Mouse (Mus musculus): ENCODE results near the gene Cry2.
A peak's percentile ranks its signal among the peaks of the same experiment; 100 is the strongest.

Cry2 gene

GRCm38 (mm10) chr2:92442419-92443001, 8.7 kb upstream of the Cry2 start:
- H3K4me3 ChIP-seq (replicated peaks; ENCODE audit: low read length): no peak overlapping the region
- H3K4me1 ChIP-seq (replicated peaks; ENCODE audit: low read depth, low read length): peaks cover 11% of the 10 kb centered on the region
- no peaks in the 10 kb centered on the region for H3K9me3 ChIP-seq (ENCODE audit: low read length)
- no peaks in the 10 kb centered on the region for H3K27me3 ChIP-seq (ENCODE audit: insufficient read depth, low read length)
- TF ChIP-seq CTCF (conservative IDR thresholded peaks at IDR 0.05; ENCODE audit: low read length): no peak
- no peak for TF ChIP-seq POU5F1 (IDR thresholded peaks at IDR 0.05; ENCODE audit: borderline replicate concordance, low read length)
- no peak for TF ChIP-seq NANOG (IDR thresholded peaks at IDR 0.05; ENCODE audit: borderline replicate concordance, low read length)
- H3K36me3 ChIP-seq (ENCODE audit: insufficient read depth, low read length): no peaks in the 10 kb centered on the region

- peaks cover under 1% of the 10 kb centered on the region; the same call in 1 of the 2 replicates for H3K27me3 ChIP-seq (ENCODE audit: insufficient read depth, low read length)
- no peak for TF ChIP-seq NANOG (IDR thresholded peaks at IDR 0.05; ENCODE audit: borderline replicate concordance, low read length)
- no peak for TF ChIP-seq CTCF (conservative IDR thresholded peaks at IDR 0.05; ENCODE audit: low read length)
- TF ChIP-seq POU5F1 (IDR thresholded peaks at IDR 0.05; ENCODE audit: borderline replicate concordance, low read length): no peak
- H3K9me3 ChIP-seq (ENCODE audit: low read length): no peaks in the 10 kb centered on the region
- no peaks in the 10 kb centered on the region for H3K36me3 ChIP-seq (ENCODE audit: insufficient read depth, low read length)
- H3K4me1 ChIP-seq (replicated peaks; ENCODE audit: low read depth, low read length): peaks cover 10% of the 10 kb centered on the region
- no peak overlapping the region for H3K4me3 ChIP-seq (replicated peaks; ENCODE audit: low read length)
Observed at GRCm38 (mm10) chr2:92440432-92440831, 6.6 kb upstream of the Cry2 start.

GRCm38 (mm10) chr2:92438567-92438966, 4.7 kb upstream of the Cry2 start:
- TF ChIP-seq CTCF (conservative IDR thresholded peaks at IDR 0.05; ENCODE audit: low read length): no peak
- no peaks in the 10 kb centered on the region for H3K36me3 ChIP-seq (ENCODE audit: insufficient read depth, low read length)
- H3K4me3 ChIP-seq (replicated peaks; ENCODE audit: low read length): no peak overlapping the region
- H3K9me3 ChIP-seq (ENCODE audit: low read length): no peaks in the 10 kb centered on the region
- peaks cover 22% of the 10 kb centered on the region for H3K4me1 ChIP-seq (replicated peaks; ENCODE audit: low read depth, low read length)
- H3K27me3 ChIP-seq (ENCODE audit: insufficient read depth, low read length): peaks cover 12% of the 10 kb centered on the region

- TF ChIP-seq CTCF (conservative IDR thresholded peaks at IDR 0.05; ENCODE audit: low read length) (peak; percentile 75), NANOG (IDR thresholded peaks at IDR 0.05; ENCODE audit: borderline replicate concordance, low read length) (no peak), POU5F1 (IDR thresholded peaks at IDR 0.05; ENCODE audit: borderline replicate concordance, low read length) (no peak)
- H3K9me3 ChIP-seq (ENCODE audit: low read length): no peaks in the 10 kb centered on the region
Observed at GRCm38 (mm10) chr2:92437875-92438274, 4.0 kb upstream of the Cry2 start.

GRCm38 (mm10) chr2:92437366-92437765, 3.5 kb upstream of the Cry2 start:
- no peak overlapping the region for H3K4me3 ChIP-seq (replicated peaks; ENCODE audit: low read length)
- H3K27me3 ChIP-seq (ENCODE audit: insufficient read depth, low read length): peaks cover 12% of the 10 kb centered on the region
- H3K9me3 ChIP-seq (ENCODE audit: low read length): no peaks in the 10 kb centered on the region
- H3K36me3 ChIP-seq (ENCODE audit: insufficient read depth, low read length): no peaks in the 10 kb centered on the region; the same call in 1 of the 2 replicates
- no peak for TF ChIP-seq NANOG (IDR thresholded peaks at IDR 0.05; ENCODE audit: borderline replicate concordance, low read length)
- TF ChIP-seq POU5F1 (IDR thresholded peaks at IDR 0.05; ENCODE audit: borderline replicate concordance, low read length): no peak
- TF ChIP-seq CTCF (conservative IDR thresholded peaks at IDR 0.05; ENCODE audit: low read length): no peak
- H3K4me1 ChIP-seq (replicated peaks; ENCODE audit: low read depth, low read length): peaks cover 31% of the 10 kb centered on the region

More at GRCm38 (mm10) chr2:92437875-92438274, 4.0 kb upstream of the Cry2 start:
- Histone ChIP-seq H3K4me1 (replicated peaks; ENCODE audit: low read depth, low read length) (peaks cover 29% of the 10 kb centered on the region), H3K36me3 (ENCODE audit: insufficient read depth, low read length) (no peaks in the 10 kb centered on the region), H3K4me3 (replicated peaks; ENCODE audit: low read length) (no peak overlapping the region), H3K27me3 (ENCODE audit: insufficient read depth, low read length) (peaks cover 12% of the 10 kb centered on the region)

GRCm38 (mm10) chr2:92435023-92435422, 1.2 kb upstream of the Cry2 start:
- peaks cover 54% of the 10 kb centered on the region for H3K4me1 ChIP-seq (replicated peaks; ENCODE audit: low read depth, low read length)
- H3K27me3 ChIP-seq (ENCODE audit: insufficient read depth, low read length): peaks cover 12% of the 10 kb centered on the region
- TF ChIP-seq CTCF (conservative IDR thresholded peaks at IDR 0.05; ENCODE audit: low read length) (no peak), POU5F1 (IDR thresholded peaks at IDR 0.05; ENCODE audit: borderline replicate concordance, low read length) (no peak)
- H3K36me3 ChIP-seq (ENCODE audit: insufficient read depth, low read length): no peaks in the 10 kb centered on the region; the same call in 1 of the 2 replicates
- H3K4me3 ChIP-seq (replicated peaks; ENCODE audit: low read length): no peak overlapping the region
- H3K9me3 ChIP-seq (ENCODE audit: low read length): no peaks in the 10 kb centered on the region

- no peak for TF ChIP-seq CTCF (conservative IDR thresholded peaks at IDR 0.05; ENCODE audit: low read length)
- no peak for TF ChIP-seq NANOG (IDR thresholded peaks at IDR 0.05; ENCODE audit: borderline replicate concordance, low read length)
- H3K27me3 ChIP-seq (ENCODE audit: insufficient read depth, low read length): peaks cover 12% of the 10 kb centered on the region
- H3K4me1 ChIP-seq (replicated peaks; ENCODE audit: low read depth, low read length): peaks cover 61% of the 10 kb centered on the region
- peak overlapping the region; percentile 98 for H3K4me3 ChIP-seq (replicated peaks; ENCODE audit: low read length)
- no peaks in the 10 kb centered on the region for H3K9me3 ChIP-seq (ENCODE audit: low read length)
- H3K36me3 ChIP-seq (ENCODE audit: insufficient read depth, low read length): no peaks in the 10 kb centered on the region; the same call in 1 of the 2 replicates
Observed at GRCm38 (mm10) chr2:92434375-92434745, 517 bp upstream of the Cry2 start.

GRCm38 (mm10) chr2:92432299-92433295, 1.2 kb downstream of the Cry2 start:
- Histone ChIP-seq H3K4me3 (replicated peaks; ENCODE audit: low read length) (peak overlapping the region; percentile 98), H3K27me3 (ENCODE audit: insufficient read depth, low read length) (peaks cover 12% of the 10 kb centered on the region), H3K9me3 (ENCODE audit: low read length) (no peaks in the 10 kb centered on the region), H3K36me3 (ENCODE audit: insufficient read depth, low read length) (no peaks in the 10 kb centered on the region; the same call in none of the 2 replicates), H3K4me1 (replicated peaks; ENCODE audit: low read depth, low read length) (peaks cover 75% of the 10 kb centered on the region)
- TF ChIP-seq CTCF (conservative IDR thresholded peaks at IDR 0.05; ENCODE audit: low read length) (no peak), POU5F1 (IDR thresholded peaks at IDR 0.05; ENCODE audit: borderline replicate concordance, low read length) (no peak), NANOG (IDR thresholded peaks at IDR 0.05; ENCODE audit: borderline replicate concordance, low read length) (no peak)
